Mouse (Mus musculus) MEL (cell line): ENCODE results near the gene Pi4kb.

Source experiments
- CTCF ChIP-seq, 3 experiments: IDR thresholded peaks in 2 of 3; conservative IDR thresholded peaks in 1 of 3; 2 replicates each; pipeline ENCODE4 v1.5.1; 2011 to 2012; ENCODE audit warnings: low read length in 3 of 3, low read depth in 2 of 3, mild to moderate bottlenecking in 2 of 3, improper control_type of control experiment in 1 of 3, inconsistent platforms in 1 of 3, mixed read lengths in 1 of 3, moderate library complexity in 1 of 3; ENCODE audit not compliant: control insufficient read depth in 1 of 3, insufficient read depth in 1 of 3, poor library complexity in 1 of 3, severe bottlenecking in 1 of 3
- HCFC1 ChIP-seq: IDR thresholded peaks from 2 replicates; pipeline ENCODE4 v1.6.1; 2012; ENCODE audit warnings: low read depth, mild to moderate bottlenecking, inconsistent platforms, low read length, improper control_type of control experiment, moderate library complexity
- NELFE ChIP-seq: IDR thresholded peaks from 2 replicates; pipeline ENCODE4 v1.6.1; 2011; ENCODE audit warnings: low read depth, low read length, improper control_type of control experiment
- POLR2A ChIP-seq, 2 experiments: IDR thresholded peaks; 2 replicates each; pipeline ENCODE4 v1.6.1; 2011 to 2012; ENCODE audit warnings: low read length in 2 of 2, mild to moderate bottlenecking in 2 of 2, control low read depth in 1 of 2, improper control_type of control experiment in 1 of 2, low read depth in 1 of 2, moderate library complexity in 1 of 2; ENCODE audit not compliant: control insufficient read depth in 1 of 2, insufficient read depth in 1 of 2, poor library complexity in 1 of 2
- SMC3 ChIP-seq: IDR thresholded peaks from 2 replicates; pipeline ENCODE4 v1.6.1; 2011; ENCODE audit warnings: low read depth, low read length, improper control_type of control experiment
- TAL1 ChIP-seq: IDR thresholded peaks from 2 replicates; pipeline ENCODE4 v1.6.1; 2012; ENCODE audit warnings: mild to moderate bottlenecking, inconsistent platforms, low read length, moderate library complexity, mixed read lengths
- TCF12 ChIP-seq: IDR thresholded peaks from 2 replicates; pipeline ENCODE4 v1.6.1; 2014; ENCODE audit warnings: low read depth, mild to moderate bottlenecking, inconsistent platforms, low read length, improper control_type of control experiment, moderate library complexity
- USF2 ChIP-seq, 2 experiments: IDR thresholded peaks; 2 replicates each; pipeline ENCODE4 v1.6.1; 2011 to 2012; ENCODE audit warnings: improper control_type of control experiment in 2 of 2, low read length in 2 of 2, borderline replicate concordance in 1 of 2, inconsistent platforms in 1 of 2, low read depth in 1 of 2, mild to moderate bottlenecking in 1 of 2; ENCODE audit not compliant: insufficient read depth in 1 of 2

DNA sequence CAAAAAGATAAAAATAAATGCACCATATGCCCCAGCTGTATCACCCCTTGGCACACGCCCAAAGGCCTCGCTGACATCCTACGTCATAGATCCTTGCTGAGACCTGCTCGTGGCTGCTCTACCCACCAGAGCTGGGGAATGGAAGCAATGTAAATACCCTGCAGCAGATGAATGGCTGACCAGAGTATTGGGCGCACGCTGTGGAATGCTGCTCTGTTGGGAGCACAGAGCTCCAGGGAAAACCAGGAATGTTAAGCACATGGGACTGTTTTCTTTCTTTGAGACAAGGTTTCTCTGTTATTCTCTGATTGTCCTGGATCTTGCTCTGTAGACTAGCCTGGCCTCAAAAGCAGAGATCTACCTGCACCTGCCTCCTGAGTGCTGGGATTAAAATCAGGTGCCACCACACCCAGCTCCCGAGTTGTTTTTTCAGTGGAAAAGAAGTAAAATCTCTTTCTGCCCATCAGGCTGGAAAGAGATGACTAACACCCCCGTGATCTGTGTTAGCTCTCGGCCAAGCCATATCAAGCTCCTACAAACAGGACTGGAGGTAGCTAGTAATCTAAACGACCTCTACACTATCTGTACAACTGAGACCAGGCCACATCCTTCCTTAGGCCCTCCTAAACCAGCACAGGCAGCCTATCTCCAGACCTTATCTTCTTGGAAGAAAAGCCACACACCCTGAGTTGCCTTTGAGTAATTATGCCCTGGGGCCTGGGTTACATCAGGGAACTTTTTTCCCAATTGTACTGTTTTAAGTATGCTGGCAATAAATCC is 80.1 kb downstream of the Pi4kb start:
- TF ChIP-seq CTCF (IDR thresholded peaks at IDR 0.05 in 2 of 3, conservative IDR thresholded peaks at IDR 0.05 in 1 of 3; ENCODE audit: control insufficient read depth in 1 of 3, insufficient read depth in 1 of 3, low read depth in 2 of 3, low read length in 3 of 3, poor library complexity in 1 of 3, severe bottlenecking in 1 of 3) (no peak), TCF12 (no peak), NELFE (no peak), POLR2A (IDR thresholded peaks at IDR 0.05; ENCODE audit: control insufficient read depth in 1 of 2, insufficient read depth in 1 of 2, low read depth in 1 of 2, low read length in 2 of 2, poor library complexity in 1 of 2) (no peak), SMC3 (no peak), TAL1 (peak; percentile 93), HCFC1 (no peak), USF2 (IDR thresholded peaks at IDR 0.05; ENCODE audit: borderline replicate concordance in 1 of 2, insufficient read depth in 1 of 2, low read depth in 1 of 2, low read length in 2 of 2) (no peak)
